Mouse (Mus musculus) G1E (cell line): Measurements from ENCODE around the gene Gm20517.
"Not testable (repeated sequence)": the region's sequence is repeated elsewhere in the genome, so short reads cannot be mapped to it uniquely, and the experiment has no call there.

Source experiments
- CTCF ChIP-seq: IDR thresholded peaks from 2 replicates; pipeline ENCODE4 v1.5.1; 2012; ENCODE audit warnings: low read depth, low read length, inconsistent platforms, mixed read lengths
- GATA1 ChIP-seq: IDR thresholded peaks from 2 replicates; pipeline ENCODE4 v1.6.1; 2012; ENCODE audit warnings: borderline replicate concordance, low read length, inconsistent platforms, mixed read lengths
- GATA2 ChIP-seq: IDR thresholded peaks from 2 replicates; pipeline ENCODE4 v1.6.1; 2012; ENCODE audit warnings: low read depth, low read length, inconsistent platforms, borderline replicate concordance
- POLR2AphosphoS5 ChIP-seq: IDR thresholded peaks from 2 replicates; pipeline ENCODE4 v1.6.1; 2012; ENCODE audit warnings: low read depth, low read length, inconsistent platforms; ENCODE audit not compliant: insufficient replicate concordance
- TAL1 ChIP-seq: conservative IDR thresholded peaks from 2 replicates; pipeline ENCODE4 v1.6.1; 2012; ENCODE audit warnings: low read depth, low read length, inconsistent platforms, mixed read lengths

DNA sequence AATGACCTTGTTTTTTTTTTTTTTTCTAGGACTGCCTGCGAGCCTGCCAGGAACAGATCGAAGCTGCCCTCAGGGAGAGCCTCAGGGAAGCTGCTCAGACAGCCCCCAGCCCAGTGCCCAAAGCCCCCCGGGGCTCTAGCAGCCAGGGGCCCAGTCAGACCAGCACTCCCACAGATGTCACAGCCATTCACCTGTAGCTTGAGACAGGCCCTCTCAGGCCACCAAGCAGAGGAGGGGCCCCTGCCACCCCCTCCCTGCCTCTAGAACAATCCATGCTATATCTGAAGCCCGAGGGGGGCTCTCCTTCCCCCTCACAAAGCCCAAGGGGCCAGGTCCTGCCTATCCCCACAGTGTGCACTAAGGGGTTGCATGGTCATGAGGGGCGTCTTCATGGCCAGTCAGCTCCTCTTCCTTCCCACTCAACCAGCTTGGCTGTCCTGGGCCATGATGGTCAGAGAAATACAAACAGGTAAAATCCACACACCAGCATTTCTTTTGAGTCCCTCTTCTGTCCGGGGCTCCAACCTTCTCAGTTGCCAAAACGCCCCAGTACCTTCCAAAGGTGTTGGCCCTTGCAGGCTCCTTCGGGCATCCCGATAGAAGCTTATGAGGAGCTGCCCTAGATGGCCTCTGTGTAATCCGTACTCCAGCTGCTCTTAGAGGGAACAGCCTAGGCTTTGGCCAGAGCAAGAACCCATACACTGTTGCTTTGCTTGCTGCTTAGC, 12.6 kb upstream of the Gm20517 start:
- TF ChIP-seq GATA1, POLR2AphosphoS5, GATA2, CTCF, TAL1: not testable (repeated sequence)
